Mouse (Mus musculus) megakaryocyte-erythroid progenitor cell, adult 5-6 weeks (primary cell): ENCODE results near the gene Fbxo39. TPM values are rescaled to one million over a fixed set of nuclear protein-coding genes. Genes with fewer than 3 reads are reported as not detected.
"Not testable (repeated sequence)": the region's sequence is repeated elsewhere in the genome, so short reads cannot be mapped to it uniquely, and the experiment has no call there.

Experiments used
- ATAC-seq: replicated peaks from 2 replicates; pipeline ENCODE4 v1.8.0; 2016; ENCODE audit warnings: mild to moderate bottlenecking, inconsistent platforms; ENCODE audit not compliant: severe bottlenecking, poor library complexity, low FRiP score, low TSS enrichment
- total RNA-seq, 2 experiments: library from RNA; stranded (forward) in 1 of 2; stranded (reverse) in 1 of 2; fragments of 200-1000, 215-1000 nt in 1 of 2; fragments of >200 nt in 1 of 2; fragmentation: Nextera tagmentation in 1 of 2; gene quantifications; 2 replicates each; pipeline ENCODE4 v1.2.3; 2014 to 2017

The Fbxo39 gene
- total RNA-seq, 2 experiments from 2014 or later: not detected

DNA sequence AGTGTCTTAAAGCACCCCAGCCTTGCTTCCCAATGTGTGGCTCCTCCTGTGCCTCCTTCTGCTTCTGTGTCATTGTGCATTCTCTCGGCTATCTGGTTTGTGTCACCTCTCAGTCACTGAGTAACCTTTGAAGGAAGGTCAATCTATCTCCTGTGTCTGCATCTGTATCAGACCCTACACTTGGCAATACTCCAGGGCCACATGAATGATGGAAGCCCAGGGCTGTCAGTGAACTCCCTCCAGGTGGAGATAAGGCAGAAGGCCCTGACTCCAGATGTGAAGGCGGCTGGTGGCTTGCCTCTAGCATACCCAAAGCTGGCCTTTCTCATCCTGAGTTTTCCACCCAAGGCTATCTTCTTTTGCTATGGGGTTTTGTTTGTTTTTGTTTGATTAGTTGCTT is 5.3 kb upstream of the Fbxo39 start:
- peak; percentile 89 for ATAC-seq

DNA sequence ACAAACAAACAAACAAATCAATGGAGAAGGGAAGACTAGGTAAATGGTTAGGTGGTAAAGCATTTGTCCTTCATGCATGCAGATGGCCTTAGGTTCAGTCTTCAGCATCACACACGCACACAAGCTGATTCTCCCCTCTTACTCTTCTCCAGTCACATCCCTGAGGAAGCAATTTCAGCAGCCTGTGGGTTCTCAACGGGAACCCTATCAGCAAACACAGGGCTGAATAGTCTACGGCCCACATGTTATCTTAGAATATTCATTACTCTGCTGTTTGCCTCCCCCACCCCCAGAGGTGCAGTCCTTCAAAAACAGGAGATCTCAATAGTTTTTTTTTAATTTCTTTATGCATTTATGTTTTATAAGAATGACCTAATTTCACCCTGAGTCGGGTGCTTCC is 3.8 kb upstream of the Fbxo39 start:
- peak; percentile 54 for ATAC-seq

DNA sequence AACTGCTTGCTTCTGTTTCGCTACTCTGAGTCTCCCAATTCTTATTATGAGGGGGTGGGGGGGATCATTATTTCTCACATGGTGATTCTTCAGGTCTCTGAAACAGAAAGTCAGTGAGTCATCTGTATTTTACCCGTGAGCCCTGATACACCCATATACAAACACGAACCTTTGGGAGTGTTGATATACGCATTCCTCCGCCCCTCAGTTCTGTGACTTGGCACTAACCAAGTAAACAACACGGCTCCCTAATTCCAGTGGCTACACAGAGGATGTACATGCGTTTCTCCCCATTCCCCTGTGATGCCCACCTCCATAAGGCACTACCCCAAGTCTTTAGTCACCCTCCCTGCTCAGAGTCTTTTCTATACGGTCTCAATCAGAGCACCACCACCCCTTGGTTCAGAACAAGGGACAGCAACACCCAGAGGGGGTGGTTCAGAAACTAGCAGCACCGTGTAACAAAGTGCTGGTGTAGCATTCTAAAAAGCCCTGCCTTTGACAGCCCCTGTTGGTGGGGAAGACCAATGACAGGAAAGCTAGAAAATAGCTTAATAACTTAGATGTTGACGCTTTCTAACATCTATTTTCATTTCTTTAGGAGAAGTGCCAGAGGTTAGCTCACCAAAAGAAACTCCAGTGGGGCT is 2.8 kb upstream of the Fbxo39 start:
- no peak for ATAC-seq

DNA sequence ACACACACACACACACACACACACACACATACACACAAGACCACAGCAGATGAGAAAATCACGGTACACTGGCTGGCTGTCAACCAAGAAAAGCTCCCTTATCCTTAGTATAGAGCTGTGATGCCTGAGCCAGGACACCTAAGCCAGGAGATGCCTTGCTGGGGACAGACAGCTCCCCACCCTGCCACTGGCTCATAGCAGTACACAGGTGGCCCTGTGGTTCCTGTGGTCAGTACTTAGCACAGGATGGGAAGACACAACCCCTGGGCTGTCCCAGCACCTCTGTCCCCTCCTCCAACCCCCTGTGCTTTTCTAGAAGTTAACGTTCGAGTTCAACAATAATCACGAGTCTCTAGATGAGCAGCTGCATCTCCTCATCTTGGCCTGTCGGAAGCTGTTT is 3.8 kb downstream of the Fbxo39 start:
- ATAC-seq: no peak

DNA sequence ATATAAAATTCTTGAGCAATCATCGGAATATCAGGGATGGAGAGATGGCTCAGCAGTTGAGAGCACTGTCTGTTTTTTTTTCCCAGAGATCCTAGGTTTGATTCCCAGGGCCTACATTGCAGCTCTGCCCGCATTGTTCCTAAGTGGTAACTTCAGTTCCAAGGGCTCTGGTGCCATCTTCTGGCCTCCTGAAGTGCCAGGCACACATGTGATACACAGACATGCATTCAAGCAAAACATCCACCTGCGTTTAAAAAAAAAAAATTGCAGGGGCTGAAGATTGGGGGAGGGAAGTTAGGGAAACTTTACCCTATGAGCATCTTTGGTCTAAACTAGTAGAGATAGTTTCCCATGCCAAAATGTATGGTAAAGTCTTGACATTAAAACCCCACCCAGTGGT is 10.2 kb downstream of the Fbxo39 start:
- no peak for ATAC-seq

DNA sequence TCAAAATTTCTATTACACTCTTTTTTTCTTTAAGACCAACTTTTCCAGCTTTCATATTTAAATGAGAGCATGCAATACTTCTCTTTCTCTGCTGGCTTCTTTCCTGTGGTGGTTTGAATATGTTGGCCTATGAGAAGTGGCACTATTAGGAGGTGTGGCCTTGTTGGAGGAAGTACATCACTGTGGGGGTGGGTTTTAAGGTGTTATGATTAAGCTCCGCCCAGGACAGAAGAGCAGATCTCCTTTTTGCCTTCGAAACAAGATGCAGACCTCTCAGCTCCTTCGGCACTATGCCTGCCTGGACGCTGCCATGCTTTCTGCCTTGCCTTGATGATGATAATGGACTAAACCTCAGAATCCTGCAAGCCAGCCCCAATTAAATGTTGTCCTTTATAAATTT is 11.5 kb downstream of the Fbxo39 start:
- ATAC-seq: no peak

DNA sequence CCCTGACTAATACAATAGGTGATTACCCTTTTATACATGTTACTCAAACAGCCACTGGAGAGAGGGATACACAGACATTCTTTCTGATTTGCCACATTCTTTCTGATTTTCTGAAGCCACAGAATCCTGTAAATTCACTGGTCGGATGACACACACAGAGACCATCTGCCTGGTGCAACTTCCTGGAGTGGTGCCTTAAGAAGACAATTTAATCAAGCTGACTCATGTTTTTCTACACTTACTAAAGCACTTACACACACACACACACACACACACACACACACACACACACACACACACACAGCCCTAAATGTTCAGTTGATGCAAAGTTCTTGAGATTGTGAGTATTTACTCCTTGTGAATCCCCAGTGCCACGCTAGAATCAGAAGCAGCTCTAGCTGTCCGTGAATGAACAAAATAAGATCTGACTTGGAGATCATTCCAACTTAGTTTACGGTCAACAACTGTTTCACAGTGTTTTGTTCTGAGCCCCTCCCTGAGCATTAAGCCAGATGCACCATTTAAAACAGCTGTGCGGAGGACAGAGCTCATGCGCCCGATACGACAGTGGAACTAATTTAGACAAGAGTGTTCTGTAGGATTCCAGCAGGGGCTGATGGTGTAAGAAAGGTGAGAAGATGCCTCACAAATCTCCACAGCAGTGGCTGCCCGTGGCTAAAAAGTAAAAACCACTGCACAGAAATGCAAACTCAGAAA is 18.9 kb downstream of the Fbxo39 start:
- no peak for ATAC-seq

DNA sequence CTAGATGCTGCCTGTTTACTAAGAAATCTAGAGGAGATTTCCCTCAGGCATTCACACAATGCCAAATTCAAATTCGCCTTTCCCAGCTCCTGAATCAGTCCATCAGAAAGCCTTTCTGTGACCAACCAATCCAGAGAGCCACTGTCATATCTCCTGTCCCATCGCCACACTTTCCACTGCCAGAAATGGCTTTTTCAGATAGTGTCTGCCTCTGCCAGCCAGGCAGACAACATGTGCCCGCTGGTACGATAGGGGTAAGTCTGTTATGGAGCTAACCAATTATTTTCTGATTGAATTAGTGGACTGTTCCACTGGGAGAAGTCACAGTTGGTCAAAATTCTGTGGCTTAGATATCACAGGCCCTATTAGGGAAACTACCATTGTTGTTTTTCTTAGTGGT is 20.4 kb downstream of the Fbxo39 start:
- 0 out of 2 replicates have a peak, but pooled peaks have one; percentile 26 for ATAC-seq

DNA sequence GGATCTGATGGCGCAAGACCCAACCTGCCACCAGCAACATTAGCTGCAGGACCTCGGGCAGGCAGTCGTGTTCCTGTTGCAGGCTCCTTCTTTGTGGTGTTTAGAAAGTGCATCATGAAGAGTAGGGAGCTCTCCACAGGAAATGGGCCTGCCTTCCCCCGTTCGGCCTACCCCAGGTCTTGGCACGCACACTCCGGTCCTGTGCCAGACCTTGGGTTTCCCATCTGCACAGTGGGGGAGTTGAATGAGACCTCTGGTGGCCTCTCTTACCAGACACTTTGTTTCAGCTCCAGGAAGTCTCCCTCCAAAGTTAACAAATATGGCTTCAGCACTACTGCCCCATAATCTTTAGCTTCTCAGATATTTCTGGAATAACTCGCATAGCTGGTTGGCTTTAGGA is 22.5 kb downstream of the Fbxo39 start:
- ATAC-seq: no peak

DNA sequence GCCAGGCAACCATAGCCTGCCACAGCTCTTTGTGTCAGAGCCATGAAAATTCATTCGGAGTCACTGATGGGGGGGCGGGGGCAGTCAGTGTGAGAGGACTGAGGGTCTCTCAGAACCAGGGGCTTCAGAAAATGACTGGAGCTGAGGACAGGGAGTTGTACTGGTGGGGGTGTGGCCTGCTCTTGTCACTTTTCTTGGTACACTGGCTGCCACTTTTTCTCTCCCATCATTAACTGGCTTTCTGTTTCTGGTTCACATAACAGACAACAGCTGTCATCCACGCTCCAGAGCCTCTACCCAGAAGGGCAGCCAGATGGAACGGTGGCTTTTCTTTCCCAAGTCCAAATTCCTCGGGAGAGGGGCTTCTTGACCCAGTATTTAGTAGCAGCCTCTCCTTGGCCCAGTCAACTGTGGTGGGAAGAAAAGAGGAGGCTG is 24.2 kb downstream of the Fbxo39 start:
- ATAC-seq: no peak

DNA sequence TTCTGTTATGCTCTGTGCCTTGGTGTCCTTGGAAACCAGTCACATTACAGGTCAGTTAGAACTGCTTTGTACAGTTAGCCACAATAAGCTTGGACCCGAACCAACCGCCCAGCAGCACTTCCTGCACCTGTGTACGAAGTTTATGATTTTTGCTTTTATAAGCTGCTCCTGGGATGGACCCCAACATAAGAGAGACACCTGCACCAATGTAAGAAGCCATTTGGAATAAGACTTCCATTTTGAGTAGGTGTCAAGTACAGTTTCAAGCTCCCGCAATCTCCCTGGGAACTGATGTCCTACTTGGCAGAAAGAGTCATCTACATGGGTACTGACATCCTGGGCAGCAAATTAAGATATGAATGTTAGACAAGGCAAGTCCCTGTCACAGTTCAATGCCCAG is 25.5 kb downstream of the Fbxo39 start:
- no peak for ATAC-seq

DNA sequence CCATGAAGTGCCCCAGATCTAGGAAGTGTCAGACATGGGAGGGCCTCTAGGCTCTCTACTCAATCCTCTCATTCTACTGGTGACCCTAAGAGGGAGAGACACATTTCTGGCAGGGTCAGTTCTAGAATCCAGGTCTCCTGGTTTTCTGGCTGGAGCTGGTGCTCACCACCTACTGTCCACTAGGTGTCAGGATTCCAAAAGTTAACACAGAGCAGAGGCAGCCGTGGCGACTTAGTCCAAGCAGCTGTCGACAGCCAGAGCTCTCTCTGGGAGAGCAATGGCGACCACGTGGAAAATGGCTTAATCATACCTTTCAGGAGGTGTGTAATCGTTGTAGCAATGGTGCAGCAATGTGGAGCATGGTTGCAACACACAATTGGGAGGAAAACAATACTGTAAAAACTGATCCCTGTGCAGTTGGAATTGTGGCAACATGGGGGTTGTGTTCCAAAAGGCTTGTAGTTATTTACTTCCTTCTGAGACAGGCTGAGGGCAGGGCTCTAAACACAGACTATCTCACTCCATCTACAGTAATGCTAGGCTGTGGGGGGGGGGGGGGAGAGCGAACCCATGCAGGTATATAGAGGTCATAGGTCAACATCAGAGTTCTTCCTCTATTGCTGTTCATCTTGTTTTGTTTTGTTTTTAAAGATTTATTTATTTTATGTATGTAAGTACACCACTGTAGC is 28.4 kb downstream of the Fbxo39 start:
- peak; percentile 92 for ATAC-seq

DNA sequence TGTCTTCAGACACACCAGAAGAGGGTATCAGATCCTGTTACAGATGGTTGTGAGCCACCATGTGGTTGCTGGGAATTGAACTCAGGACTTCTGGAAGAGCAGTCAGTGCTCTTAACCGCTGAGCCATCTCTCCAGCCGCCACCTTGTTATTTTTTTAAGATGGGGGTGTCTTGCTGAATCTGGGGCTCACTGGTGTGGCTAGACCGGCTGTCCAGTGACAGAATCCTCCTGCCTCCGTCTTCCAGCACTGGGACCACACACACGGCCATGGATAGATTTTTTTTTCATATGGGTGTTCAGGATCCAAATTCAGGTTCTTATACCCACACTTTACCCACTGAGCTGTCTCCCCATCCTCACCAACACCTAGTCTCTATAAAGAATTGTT is 29.0 kb downstream of the Fbxo39 start:
- ATAC-seq: not testable (repeated sequence)

DNA sequence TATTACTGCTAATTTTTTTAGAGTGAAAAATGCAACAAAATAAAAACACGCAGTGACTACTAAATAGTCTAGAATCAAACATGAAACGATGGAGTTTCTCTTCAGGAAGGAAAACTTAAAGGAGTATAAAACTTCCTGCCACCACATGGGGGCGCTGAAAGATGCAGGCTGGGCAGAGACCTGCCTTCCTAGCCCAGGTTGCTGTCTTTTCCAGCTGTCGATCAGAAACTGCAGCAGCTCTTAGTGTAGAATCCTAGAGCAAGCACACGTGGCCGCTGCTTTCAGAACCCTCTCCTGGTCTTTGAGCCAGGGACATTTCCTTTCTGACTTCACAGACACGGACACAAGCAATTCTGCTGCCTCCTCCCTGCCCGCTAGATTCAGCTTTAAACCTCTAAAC is 29.7 kb downstream of the Fbxo39 start:
- ATAC-seq: 0 out of 2 replicates have a peak, but pooled peaks have one; percentile 54

DNA sequence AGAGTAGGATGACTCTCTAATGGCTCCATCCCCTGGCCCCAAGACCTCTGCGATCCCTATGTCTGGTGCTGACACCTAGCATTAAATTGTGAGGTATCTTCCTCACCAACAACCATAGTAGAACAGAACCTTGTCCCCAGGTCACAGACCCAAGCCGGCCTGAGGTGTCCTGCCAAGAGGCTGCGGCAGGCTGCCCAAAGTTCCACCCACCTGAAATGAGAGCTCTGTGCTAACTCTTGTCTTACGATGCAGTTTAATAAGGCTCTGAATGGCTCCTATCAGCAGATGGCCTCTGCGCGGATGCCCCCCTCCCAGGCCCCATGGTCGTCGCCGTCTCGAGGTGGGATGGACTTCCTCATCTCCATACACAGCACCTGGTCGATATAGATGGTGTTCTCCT is 30.2 kb downstream of the Fbxo39 start:
- no peak for ATAC-seq

DNA sequence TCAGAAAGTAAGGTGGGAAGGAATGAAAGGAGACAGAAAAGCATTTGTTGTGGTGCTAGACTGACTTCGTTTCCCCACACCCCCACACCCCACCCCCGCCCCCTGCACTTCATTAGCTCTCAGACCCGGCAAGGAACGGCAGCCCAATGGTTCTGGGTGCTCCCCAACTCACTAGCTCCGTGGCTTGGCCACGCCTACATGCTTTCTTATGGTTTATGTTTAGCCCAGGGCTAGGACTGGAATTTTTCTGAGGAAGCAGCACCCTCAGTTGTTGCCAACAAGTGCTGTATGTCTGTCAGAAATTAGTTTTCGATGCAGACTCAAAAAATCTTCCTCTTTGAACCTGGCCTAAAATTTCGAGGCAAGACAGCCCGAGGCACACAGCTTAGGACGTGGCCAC is 34.3 kb downstream of the Fbxo39 start:
- ATAC-seq: no peak

DNA sequence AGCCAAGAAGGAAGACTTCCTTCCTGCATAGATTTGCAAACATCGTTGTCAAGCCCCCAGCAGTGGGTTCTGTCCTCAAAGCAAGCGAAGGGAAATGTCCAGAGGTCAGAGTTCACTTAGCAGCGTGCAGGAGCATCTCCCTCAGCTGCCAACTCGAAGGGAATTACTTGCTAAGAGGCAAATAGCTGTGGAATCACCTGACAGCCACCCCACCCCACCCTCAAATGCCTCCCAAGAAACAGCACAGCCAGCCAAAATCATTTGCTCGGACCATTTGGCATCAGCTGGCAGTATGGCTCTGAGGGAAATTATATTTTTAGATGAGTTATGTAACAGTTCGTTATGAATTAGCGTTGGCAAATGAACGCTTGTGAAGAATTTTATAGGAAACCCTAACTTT is 34.8 kb downstream of the Fbxo39 start:
- ATAC-seq: no peak

DNA sequence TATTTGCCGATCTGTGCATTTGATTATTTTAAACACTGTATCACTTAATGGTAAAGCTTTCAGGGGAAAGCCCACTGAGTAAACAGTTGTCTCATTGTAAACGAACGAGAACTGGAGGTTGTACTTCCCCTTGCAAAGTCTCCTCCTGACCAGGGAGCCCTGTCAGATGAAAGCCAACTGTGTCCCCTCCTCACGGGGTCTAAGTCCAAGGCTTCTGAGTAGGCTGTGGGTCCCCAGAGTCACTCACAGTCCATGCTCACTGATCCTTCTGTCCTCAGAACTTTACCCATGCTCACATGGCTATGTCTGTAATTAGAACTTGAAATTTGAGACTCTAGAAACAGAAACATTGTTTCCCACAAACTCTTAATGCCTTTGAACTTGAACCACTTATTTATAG is 35.4 kb downstream of the Fbxo39 start:
- ATAC-seq: no peak

DNA sequence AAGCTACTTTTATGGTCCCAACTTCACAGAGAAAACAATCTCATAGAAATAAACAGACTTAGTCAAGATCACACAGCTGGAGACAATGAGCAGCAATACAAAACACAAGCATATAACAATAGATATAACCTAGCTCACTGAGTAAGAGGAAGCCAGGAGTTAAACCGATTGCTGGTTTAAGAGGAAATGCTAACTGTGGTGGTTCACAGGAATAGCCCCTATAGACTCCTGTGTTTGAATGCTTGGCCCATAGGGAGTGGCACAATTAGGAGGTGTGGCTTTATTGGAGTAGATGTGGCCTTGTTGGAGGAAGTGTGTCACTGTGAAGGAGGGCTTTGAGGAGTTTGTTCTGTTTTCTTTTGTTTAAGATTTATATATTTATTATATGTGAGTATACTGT is 38.0 kb downstream of the Fbxo39 start:
- no peak for ATAC-seq

DNA sequence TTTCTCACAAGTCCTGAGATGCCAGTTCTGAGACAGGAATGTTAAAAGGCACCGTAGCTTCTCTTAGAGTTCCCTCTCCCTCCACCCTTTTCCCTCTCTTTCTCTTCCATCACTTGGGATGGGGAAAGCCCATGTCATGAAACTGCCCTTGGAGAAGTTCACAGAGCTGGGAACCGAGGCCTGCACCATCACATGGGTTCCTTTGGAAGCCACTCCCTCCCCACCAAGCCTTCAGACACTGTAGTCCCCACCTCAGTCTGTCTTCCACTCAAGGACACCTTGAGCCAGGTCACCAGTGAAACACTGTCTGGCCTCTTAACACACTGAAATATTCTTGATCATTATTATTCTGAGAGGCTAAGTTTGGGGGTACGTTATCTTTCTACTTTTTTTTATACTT is 38.9 kb downstream of the Fbxo39 start:
- ATAC-seq: no peak
